Mouse (Mus musculus) stomach, embryonic 14.5 days (tissue): ENCODE measurements at regions not wholly inside any gene's neighbourhood (a gene's known extent, or its start where the extent isn't known, plus 50 kb on each side); places are given as distances from the start of the nearest gene placed in this dataset.

Source experiments
- ATAC-seq: fragments of 200-750 bp; cut with Nextera tagmentation; 2 replicates; pipeline ENCODE4 v1.8.0; 2017; ENCODE audit warnings: low read depth, moderate TSS enrichment; ENCODE audit not compliant: insufficient number of reproducible peaks, insufficient read depth, low FRiP score
- H3K27ac ChIP-seq: fragments of 300-500 bp; sonication (generic); 2 replicates; pipeline ENCODE4 v1.5.1; 2014; ENCODE audit warnings: mild to moderate bottlenecking, low read length, moderate library complexity, mixed read lengths
- H3K27me3 ChIP-seq: fragments of 300-500 bp; sonication (generic); 2 replicates; pipeline ENCODE4 v1.6.1; 2014; ENCODE audit warnings: low read length, control low read depth, mixed read lengths; ENCODE audit not compliant: control insufficient read depth, insufficient read depth
- H3K36me3 ChIP-seq: fragments of 300-500 bp; sonication (generic); 2 replicates; pipeline ENCODE4 v1.6.1; 2014; ENCODE audit warnings: mild to moderate bottlenecking, control low read depth, low read length, moderate library complexity, mixed read lengths; ENCODE audit not compliant: control insufficient read depth, insufficient read depth
- H3K4me1 ChIP-seq: fragments of 300-500 bp; sonication (generic); 2 replicates; pipeline ENCODE4 v1.6.1; 2014; ENCODE audit warnings: low read length, control low read depth, mixed read lengths; ENCODE audit not compliant: control insufficient read depth, insufficient read depth
- H3K4me2 ChIP-seq: fragments of 300-500 bp; sonication (generic); replicated peaks from 2 replicates; pipeline ENCODE4 v1.6.1; 2014; ENCODE audit warnings: low read depth, low read length, control low read depth
- H3K4me3 ChIP-seq: fragments of 300-500 bp; sonication (generic); 2 replicates; pipeline ENCODE4 v1.5.1; 2014; ENCODE audit warnings: low read depth, low read length, control low read depth
- H3K9ac ChIP-seq: fragments of 300-500 bp; sonication (generic); replicated peaks from 2 replicates; pipeline ENCODE4 v1.6.1; 2014; ENCODE audit warnings: low read depth, mild to moderate bottlenecking, control low read depth, low read length, moderate library complexity, mixed read lengths
- H3K9me3 ChIP-seq: fragments of 300-500 bp; sonication (generic); 2 replicates; pipeline ENCODE4 v1.6.1; 2016; ENCODE audit warnings: low read depth, low read length, control low read depth; ENCODE audit not compliant: control insufficient read depth
- WGBS: fragments of 180-500 bp; shearing (Covaris S2); extraction: QIAGEN DNeasy Blood & Tissue Kit; methylation state at CpG from one replicate; pipeline ENCODE4 v1.1.7; 2014; 5-methylcytosine and 5-hydroxymethylcytosine counted together

- ATAC-seq = peak; percentile 49
- Histone ChIP-seq H3K4me2 (no peak overlapping the region), H3K9me3 (no peaks in the 10 kb centered on the region), H3K27me3 (no peaks in the 10 kb centered on the region), H3K9ac (no peak overlapping the region), H3K4me1 (no peaks in the 10 kb centered on the region), H3K27ac (no peak overlapping the region), H3K4me3 (no peak overlapping the region), H3K36me3 (no peaks in the 10 kb centered on the region)
- WGBS = 48% methylated on average over 3 of the region's 3 CpGs
These were observed 456.2 kb downstream of the Pik3r1 start for GRCm38 (mm10) chr13:101311634-101312314.

GRCm38 (mm10) chr13:101308724-101309123, 459.3 kb downstream of the Pik3r1 start:
- H3K9me3 ChIP-seq = no peaks in the 10 kb centered on the region
- H3K9ac ChIP-seq = no peak overlapping the region
- no peak for ATAC-seq
- 88% methylated on average over 5 of the region's 5 CpGs for WGBS
- no peaks in the 10 kb centered on the region for H3K27me3 ChIP-seq
- no peaks in the 10 kb centered on the region for H3K4me1 ChIP-seq
- H3K4me2 ChIP-seq = no peak overlapping the region
- no peaks in the 10 kb centered on the region for H3K36me3 ChIP-seq
- H3K27ac ChIP-seq = no peak overlapping the region
- no peak overlapping the region for H3K4me3 ChIP-seq

- no peaks in the 10 kb centered on the region for H3K36me3 ChIP-seq
- no peak for ATAC-seq
- no peak overlapping the region for H3K27ac ChIP-seq
- WGBS = 63% methylated on average over 11 of the region's 11 CpGs
- H3K9ac ChIP-seq = no peak overlapping the region
- H3K27me3 ChIP-seq = no peaks in the 10 kb centered on the region
- H3K4me2 ChIP-seq = no peak overlapping the region
- H3K9me3 ChIP-seq = no peaks in the 10 kb centered on the region
- H3K4me1 ChIP-seq = 0 out of 2 replicates have a peak, but pooled peaks cover 2% of the 10 kb centered on the region
- H3K4me3 ChIP-seq = no peak overlapping the region
These were observed 462.2 kb downstream of the Pik3r1 start for GRCm38 (mm10) chr13:101305695-101306413.

- no peak overlapping the region for H3K4me3 ChIP-seq
- H3K27me3 ChIP-seq = no peaks in the 10 kb centered on the region
- WGBS = 54% methylated on average over 6 of the region's 6 CpGs
- H3K9me3 ChIP-seq = no peaks in the 10 kb centered on the region
- 0 out of 2 replicates have a peak, but pooled peaks cover 2% of the 10 kb centered on the region for H3K4me1 ChIP-seq
- H3K4me2 ChIP-seq = no peak overlapping the region
- no peak overlapping the region for H3K27ac ChIP-seq
- H3K36me3 ChIP-seq = no peaks in the 10 kb centered on the region
- no peak for ATAC-seq
- no peak overlapping the region for H3K9ac ChIP-seq
These were observed 463.0 kb downstream of the Pik3r1 start for GRCm38 (mm10) chr13:101305063-101305462.

- Histone ChIP-seq H3K4me3 (no peak overlapping the region), H3K36me3 (no peaks in the 10 kb centered on the region), H3K27me3 (no peaks in the 10 kb centered on the region), H3K9me3 (no peaks in the 10 kb centered on the region), H3K27ac (no peak overlapping the region), H3K4me1 (0 out of 2 replicates have a peak, but pooled peaks cover 2% of the 10 kb centered on the region), H3K9ac (no peak overlapping the region), H3K4me2 (no peak overlapping the region)
- 70% methylated on average over 2 of the region's 2 CpGs for WGBS
- no peak for ATAC-seq
These were observed 466.7 kb downstream of the Pik3r1 start for GRCm38 (mm10) chr13:101301361-101301760.

GRCm38 (mm10) chr13:101289407-101289806, 456.2 kb upstream of the Slc30a5 start:
- no peak overlapping the region for H3K9ac ChIP-seq
- no peaks in the 10 kb centered on the region for H3K4me1 ChIP-seq
- H3K4me3 ChIP-seq = no peak overlapping the region
- H3K27ac ChIP-seq = no peak overlapping the region
- H3K4me2 ChIP-seq = no peak overlapping the region
- no peaks in the 10 kb centered on the region for H3K9me3 ChIP-seq
- H3K27me3 ChIP-seq = no peaks in the 10 kb centered on the region
- no peak for ATAC-seq
- H3K36me3 ChIP-seq = no peaks in the 10 kb centered on the region
- 89% methylated on average over 4 of the region's 4 CpGs for WGBS

- Histone ChIP-seq H3K4me2 (no peak overlapping the region), H3K4me3 (no peak overlapping the region), H3K9ac (no peak overlapping the region), H3K27ac (no peak overlapping the region), H3K9me3 (no peaks in the 10 kb centered on the region), H3K27me3 (no peaks in the 10 kb centered on the region), H3K4me1 (no peaks in the 10 kb centered on the region), H3K36me3 (no peaks in the 10 kb centered on the region)
- ATAC-seq = no peak
- WGBS = 46% methylated on average over 4 of the region's 4 CpGs
These were observed 453.9 kb upstream of the Slc30a5 start for GRCm38 (mm10) chr13:101287131-101287530.

GRCm38 (mm10) chr13:101286029-101286917, 453.0 kb upstream of the Slc30a5 start:
- H3K4me2 ChIP-seq = no peak overlapping the region
- H3K36me3 ChIP-seq = no peaks in the 10 kb centered on the region
- no peaks in the 10 kb centered on the region for H3K9me3 ChIP-seq
- no peak for ATAC-seq
- no peak overlapping the region for H3K27ac ChIP-seq
- WGBS = 75% methylated on average over 15 of the region's 15 CpGs
- H3K9ac ChIP-seq = no peak overlapping the region
- H3K27me3 ChIP-seq = no peaks in the 10 kb centered on the region
- H3K4me1 ChIP-seq = no peaks in the 10 kb centered on the region
- no peak overlapping the region for H3K4me3 ChIP-seq
